Mouse (Mus musculus): Measurements from ENCODE around the gene Tbx15. TPM values are rescaled to one million over a fixed set of nuclear protein-coding genes. Genes with fewer than 3 reads are reported as not detected.

Tbx15 gene
- total RNA-seq, 2 experiments from 2014 or later, result not detected

GRCm38 (mm10) chr3:99247996-99248801 lies 8.0 kb downstream of the Tbx15 start:
- no peak for ATAC-seq (replicated peaks; ENCODE audit: low FRiP score, low TSS enrichment, poor library complexity, severe bottlenecking)

DNA sequence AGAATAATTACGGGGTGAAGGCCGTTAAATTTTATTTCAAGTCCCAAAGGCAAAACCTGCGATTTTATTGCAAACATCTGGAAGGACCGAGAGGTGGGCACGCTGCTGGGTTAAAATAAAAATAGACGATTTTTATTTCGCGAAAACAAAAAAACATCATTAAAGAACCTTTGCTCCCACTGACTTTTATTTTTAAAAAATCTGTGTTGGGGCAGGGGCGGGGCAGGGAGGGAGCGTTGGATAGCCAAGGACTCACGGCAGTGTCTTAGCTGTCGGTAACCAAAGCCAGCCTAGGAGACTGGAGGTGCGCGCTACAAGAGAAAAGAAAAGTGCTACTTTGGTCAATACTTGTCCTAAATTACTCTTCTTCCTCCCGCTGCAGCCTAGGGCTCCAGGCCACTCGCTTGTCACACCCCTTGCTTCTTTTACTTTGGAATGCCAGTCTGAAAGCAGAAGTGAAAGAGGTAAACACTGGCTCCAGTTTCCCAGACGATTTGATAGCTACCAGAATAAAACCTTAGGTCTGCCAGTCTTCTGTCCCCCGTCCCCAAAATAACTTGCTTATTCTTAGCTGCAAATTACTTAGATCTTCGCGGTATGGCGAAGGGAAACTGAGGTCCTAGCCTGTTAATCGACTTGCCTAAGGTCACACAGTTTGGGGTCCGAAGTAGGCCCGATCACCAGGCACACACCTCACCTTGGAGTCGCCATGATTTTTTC lies 8.8 kb downstream of the Tbx15 start:
- ATAC-seq (replicated peaks; ENCODE audit: low FRiP score, low TSS enrichment, poor library complexity, severe bottlenecking), result no peak

- no peak for ATAC-seq (replicated peaks; ENCODE audit: low FRiP score, low TSS enrichment, poor library complexity, severe bottlenecking)
Measured at GRCm38 (mm10) chr3:99249551-99249870, 9.3 kb downstream of the Tbx15 start.

DNA sequence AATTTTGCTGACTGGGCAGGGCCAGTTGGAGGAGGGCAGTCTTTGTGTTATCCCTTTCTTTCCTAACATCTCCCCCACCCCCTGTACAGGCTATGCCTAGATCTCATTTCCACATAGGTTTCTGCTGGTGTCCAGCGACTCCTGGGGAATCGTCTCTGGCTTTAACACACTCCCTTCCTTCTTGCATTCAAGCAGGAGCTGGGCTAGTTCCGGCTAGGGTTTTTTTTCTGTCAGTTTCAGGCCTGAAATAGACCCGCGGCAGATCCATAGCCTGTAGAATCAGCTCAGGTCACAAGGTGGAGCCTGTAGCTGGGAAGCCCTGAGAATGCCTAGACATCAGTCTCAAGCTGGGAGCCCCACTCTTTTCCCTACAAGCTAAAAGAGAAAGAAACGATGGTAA lies 9.7 kb downstream of the Tbx15 start:
- no peak for ATAC-seq (replicated peaks; ENCODE audit: low FRiP score, low TSS enrichment, poor library complexity, severe bottlenecking)

- no peak for ATAC-seq (replicated peaks; ENCODE audit: low FRiP score, low TSS enrichment, poor library complexity, severe bottlenecking)
Measured at GRCm38 (mm10) chr3:99251271-99252165, 11.3 kb downstream of the Tbx15 start.

GRCm38 (mm10) chr3:99252461-99253091 lies 12.4 kb downstream of the Tbx15 start:
- no peak for ATAC-seq (replicated peaks; ENCODE audit: low FRiP score, low TSS enrichment, poor library complexity, severe bottlenecking)

- no peak for ATAC-seq (replicated peaks; ENCODE audit: low FRiP score, low TSS enrichment, poor library complexity, severe bottlenecking)
Measured at GRCm38 (mm10) chr3:99253092-99253488, 12.9 kb downstream of the Tbx15 start.

DNA sequence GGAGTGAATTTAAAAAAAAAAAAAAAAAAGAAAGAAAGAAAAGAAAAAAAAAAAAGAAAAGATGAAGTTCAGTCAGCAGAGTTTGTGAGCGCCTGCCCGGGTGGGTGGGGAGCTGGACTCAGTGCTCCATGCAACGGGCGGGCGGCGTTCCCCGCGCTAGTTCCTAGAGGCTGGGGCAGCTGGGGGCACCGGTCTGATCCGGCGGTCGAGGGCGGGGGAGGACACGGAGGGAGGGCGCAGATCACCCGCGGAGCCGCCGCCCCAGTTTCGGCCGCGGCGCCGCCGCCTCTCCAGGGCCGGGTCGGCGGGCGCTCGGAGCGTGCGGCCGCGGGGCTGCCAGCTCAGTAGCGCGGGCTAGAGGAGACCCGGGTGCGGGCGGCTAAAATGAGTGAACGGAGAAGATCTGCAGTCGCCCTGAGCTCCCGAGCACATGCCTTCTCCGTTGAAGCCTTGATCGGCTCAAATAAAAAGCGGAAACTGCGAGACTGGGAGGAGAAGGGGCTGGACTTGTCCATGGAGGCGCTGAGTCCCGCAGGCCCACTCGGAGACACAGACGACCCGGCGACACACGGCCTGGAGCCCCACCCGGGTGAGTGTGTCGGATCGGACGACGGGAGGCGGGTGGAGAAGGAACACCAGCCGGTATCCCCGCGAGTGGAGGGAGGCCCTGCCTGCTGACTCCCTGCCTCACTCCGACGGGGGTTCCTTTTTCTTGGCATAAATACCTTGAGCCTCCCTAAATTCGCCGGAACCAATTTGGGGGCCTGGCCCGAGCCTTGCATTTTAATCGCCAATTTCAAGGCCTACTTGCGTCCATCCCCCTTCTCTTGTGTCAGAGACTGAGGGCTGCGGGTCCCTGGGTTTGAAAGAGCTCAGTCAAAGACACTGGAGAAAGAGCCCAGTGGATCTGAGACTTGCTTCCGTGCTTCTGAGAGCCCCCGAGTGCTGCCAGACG lies 13.6 kb downstream of the Tbx15 start:
- ATAC-seq (replicated peaks; ENCODE audit: low FRiP score, low TSS enrichment, poor library complexity, severe bottlenecking), result 0 out of 2 replicates have a peak, but pooled peaks have one; percentile 21

DNA sequence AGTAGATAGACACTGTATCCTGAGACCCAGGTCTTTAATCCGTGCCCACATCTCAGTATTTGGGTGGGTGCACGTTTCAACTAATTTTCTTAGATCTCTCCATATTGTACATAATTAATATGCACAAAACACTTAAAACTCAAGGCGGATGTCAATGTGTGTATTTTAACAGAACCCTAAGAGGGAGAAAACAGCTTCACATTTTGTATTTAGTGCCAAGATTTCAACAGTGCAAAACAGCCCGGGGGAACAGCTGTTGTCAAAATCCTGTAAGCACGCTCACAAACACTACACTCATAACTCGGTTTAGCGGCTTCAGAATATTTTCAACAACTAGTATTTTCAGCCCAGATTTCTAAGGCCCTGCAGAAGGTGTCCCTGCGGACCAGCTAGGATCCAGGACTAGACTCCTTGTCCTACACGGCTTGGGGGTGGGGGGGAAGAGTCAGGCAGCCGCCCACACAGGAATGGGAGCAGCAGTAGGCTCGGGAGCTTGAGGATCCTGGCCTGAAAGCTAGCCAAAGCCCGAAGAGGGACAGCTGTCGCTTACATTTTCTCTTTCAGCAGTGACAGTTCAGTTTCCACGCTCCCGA lies 14.5 kb downstream of the Tbx15 start:
- ATAC-seq (replicated peaks; ENCODE audit: low FRiP score, low TSS enrichment, poor library complexity, severe bottlenecking), result no peak

- no peak for ATAC-seq (replicated peaks; ENCODE audit: low FRiP score, low TSS enrichment, poor library complexity, severe bottlenecking)
Measured at GRCm38 (mm10) chr3:99255411-99256365, 15.5 kb downstream of the Tbx15 start.

DNA sequence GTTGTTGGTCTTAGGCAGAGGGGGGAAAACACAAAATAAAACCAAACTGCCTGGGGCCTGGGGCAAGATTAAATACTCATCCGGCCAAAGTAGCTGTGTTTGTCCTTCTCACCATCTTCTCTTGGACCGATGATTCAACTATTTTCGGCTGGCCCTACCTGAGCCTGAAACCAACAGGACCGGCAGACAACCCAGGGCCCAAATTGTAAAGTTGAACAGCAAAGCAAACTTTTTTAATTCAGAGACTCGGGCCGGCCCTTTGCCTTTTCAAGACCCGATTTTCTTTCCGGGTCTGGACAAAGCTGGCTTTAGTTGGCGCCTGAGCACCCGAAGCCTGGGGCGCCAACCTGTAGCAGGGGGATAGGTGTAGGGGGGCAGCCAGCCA lies 16.2 kb downstream of the Tbx15 start:
- ATAC-seq (replicated peaks; ENCODE audit: low FRiP score, low TSS enrichment, poor library complexity, severe bottlenecking), result no peak

DNA sequence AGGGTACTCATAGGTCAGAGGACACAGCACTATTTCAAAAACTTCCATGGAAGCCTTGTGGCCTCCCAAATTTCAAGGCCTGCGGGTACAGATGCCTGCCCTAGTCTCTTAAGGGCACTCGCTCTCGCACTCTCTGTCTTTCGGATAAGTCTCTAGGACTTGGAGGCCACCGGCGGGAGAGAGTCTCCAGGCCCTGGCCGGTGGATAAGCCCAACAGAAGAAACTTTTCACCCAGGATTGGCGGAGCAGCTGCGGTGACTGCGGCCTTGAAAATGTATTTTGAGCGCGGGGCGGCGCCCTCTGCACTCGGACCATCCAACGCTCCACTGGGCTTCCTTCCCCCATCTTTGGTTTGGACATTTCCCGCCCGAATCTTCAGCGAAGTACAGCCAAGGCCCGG lies 16.6 kb downstream of the Tbx15 start:
- ATAC-seq (replicated peaks; ENCODE audit: low FRiP score, low TSS enrichment, poor library complexity, severe bottlenecking), result no peak

DNA sequence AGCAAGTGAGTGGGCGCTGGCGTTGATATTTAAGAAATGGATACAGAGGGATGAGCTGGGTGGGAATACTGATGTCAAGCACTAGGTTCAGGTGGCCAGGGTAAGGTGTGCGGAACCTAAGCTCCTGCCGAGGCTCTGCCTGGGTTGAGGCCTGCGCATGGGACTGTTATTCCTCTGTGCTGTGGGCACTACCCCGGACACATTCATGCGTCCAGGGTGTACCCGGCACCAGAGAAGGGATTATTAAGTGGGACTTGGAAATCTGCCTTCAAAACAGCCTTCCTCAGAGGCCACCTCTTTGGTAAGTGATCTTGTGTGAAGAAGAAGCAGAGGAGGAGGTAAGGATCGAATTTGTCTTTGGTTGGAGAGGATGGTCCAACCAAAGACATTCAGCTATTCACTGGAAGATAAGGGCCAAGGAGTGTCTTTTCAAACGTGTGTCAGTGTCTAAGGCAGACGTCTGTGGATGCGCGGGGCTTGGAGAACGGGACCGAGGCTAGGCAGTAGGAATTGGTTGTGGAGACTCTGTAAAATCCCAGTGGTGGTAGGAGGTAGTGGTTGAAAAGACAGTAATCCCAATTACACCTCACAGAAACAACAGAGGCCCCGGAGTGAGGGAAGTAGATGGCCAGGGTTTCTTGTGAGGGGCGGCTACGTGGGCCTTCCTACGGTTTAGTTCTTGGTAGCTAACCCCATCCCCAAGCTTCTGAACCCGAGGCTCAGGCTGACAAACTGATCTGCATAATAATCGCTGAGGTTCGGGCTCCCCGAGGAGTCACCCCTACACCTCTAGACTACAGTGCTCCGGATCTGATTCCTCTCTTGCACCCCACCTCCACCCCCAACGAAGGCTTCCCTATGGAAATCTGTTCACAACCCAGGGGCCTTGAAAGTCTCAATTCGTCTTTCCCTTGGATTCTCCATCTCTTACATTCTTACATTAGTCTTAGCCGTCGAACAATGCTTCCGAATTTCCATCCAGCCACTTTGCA lies 17.7 kb downstream of the Tbx15 start:
- no peak for ATAC-seq (replicated peaks; ENCODE audit: low FRiP score, low TSS enrichment, poor library complexity, severe bottlenecking)

- no peak for ATAC-seq (replicated peaks; ENCODE audit: low FRiP score, low TSS enrichment, poor library complexity, severe bottlenecking)
Measured at GRCm38 (mm10) chr3:99259741-99260270, 19.6 kb downstream of the Tbx15 start.

GRCm38 (mm10) chr3:99260395-99260794 lies 20.2 kb downstream of the Tbx15 start:
- ATAC-seq (replicated peaks; ENCODE audit: low FRiP score, low TSS enrichment, poor library complexity, severe bottlenecking), result no peak

DNA sequence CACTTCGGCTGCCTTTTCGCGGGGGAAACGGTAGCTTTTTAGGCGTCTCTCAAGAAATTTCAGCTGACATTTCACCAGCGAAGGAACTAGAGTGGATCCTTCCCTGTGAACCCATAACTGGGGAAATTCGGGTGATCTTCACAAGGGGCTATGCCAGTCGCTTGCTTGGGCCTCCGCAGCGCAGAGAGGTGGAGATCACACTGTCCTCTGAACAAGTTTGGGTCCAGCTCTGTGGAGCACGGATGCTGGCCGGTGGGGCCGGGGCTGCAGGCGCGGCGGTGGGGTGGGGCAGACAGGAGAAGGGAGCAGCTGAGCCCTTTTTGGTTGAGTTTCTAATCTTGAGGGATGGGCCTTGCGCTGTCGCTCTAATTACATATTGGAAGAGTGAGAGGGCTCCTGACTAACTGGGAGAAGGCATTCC lies 21.2 kb downstream of the Tbx15 start:
- no peak for ATAC-seq (replicated peaks; ENCODE audit: low FRiP score, low TSS enrichment, poor library complexity, severe bottlenecking)
